Mouse (Mus musculus): ENCODE results near the gene Fkbp2. TPM values are rescaled to one million over a fixed set of nuclear protein-coding genes. Genes with fewer than 3 reads are reported as not detected.

The Fkbp2 gene
- polyA plus RNA-seq, 1 experiment = 28.3 TPM

DNA sequence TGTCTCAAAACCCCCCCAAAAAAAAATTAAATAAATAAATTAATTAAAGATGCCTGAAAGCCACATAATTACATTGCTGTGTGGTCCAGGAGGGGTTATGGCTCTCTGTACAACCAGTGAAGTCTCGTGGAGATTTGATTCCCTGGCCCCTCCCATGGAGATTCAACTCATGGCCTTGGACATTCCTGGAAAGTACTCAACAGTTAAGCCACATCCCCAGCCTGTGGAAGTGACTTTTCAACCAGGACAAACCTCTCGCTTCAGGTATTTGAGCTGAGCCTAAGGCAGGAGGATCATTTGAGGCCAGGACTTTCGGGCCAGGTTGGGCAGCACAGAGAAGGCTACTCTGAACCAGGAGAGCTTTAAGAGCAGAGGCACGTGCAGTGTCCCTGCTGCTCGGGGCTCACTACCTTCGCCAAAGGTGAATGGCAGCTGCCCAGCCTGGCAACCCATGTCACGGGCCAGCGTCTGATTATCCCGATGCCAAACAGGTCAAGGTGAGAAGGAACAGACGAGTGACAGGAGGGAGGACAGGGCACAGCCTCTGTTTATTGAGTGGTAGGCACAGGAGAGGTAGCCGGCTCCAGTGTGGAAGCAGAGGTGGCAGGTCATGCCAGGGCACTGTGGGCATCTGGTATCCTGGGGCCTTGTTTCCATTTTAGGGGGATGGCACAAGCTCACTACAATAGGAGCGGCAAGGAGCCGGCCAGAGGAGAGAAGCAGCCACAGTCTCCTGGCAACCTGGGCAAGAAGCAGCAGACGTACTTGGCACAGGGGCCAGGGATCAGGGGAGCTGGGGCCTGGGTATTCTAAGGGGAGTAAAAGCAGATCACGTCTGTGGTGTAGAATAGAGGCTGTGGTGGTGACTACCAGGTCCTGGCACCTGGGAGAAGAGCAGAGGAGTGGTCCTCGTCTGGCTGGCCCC, 42.5 kb downstream of the Fkbp2 start:
- no peak overlapping the region for H3K4me3 ChIP-seq (ENCODE audit: control insufficient read depth, low read depth, low read length)
- no peak overlapping the region for H3K27ac ChIP-seq (ENCODE audit: control insufficient read depth, insufficient read depth, low read depth, low read length)
- H3K4me1 ChIP-seq (ENCODE audit: control insufficient read depth, insufficient read depth, low read length) = peaks cover 28% of the 10 kb centered on the region
- no peaks in the 10 kb centered on the region for H3K27me3 ChIP-seq (ENCODE audit: control insufficient read depth, insufficient read depth, low read length)
- no peaks in the 10 kb centered on the region for H3K36me3 ChIP-seq (ENCODE audit: control insufficient read depth, insufficient read depth, low read length)
- TF ChIP-seq CTCF (IDR thresholded peaks at IDR 0.05; ENCODE audit: control insufficient read depth, insufficient read depth, insufficient replicate concordance, low read depth, low read length) (no peak), POLR2A (IDR thresholded peaks at IDR 0.05; ENCODE audit: control insufficient read depth, low read depth, low read length) (no peak)

DNA sequence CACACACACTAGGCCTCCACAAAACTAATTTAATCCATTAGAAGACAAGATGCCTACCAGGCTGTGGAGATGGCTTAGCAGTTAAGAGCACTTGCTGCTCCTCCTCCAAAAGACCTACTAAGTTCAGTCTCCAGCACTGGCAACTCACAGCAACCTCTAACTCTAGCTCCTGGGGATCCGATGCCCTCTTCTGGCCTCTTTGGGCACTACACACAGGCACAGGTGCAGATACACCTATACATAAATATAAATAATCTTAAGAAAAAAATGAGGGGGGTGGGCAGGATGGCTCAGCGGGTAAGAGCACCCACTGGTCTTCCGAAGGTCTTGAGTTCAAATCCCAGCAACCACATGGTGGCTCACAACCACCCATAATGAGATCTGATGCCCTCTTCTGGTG, 44.0 kb downstream of the Fkbp2 start:
- TF ChIP-seq POLR2A (IDR thresholded peaks at IDR 0.05; ENCODE audit: control insufficient read depth, low read depth, low read length) (no peak), CTCF (IDR thresholded peaks at IDR 0.05; ENCODE audit: control insufficient read depth, insufficient read depth, insufficient replicate concordance, low read depth, low read length) (peak; percentile 14; the same call in 1 of the 2 replicates)
- H3K27me3 ChIP-seq (ENCODE audit: control insufficient read depth, insufficient read depth, low read length) = no peaks in the 10 kb centered on the region
- H3K4me1 ChIP-seq (ENCODE audit: control insufficient read depth, insufficient read depth, low read length) = peaks cover 27% of the 10 kb centered on the region
- H3K27ac ChIP-seq (ENCODE audit: control insufficient read depth, insufficient read depth, low read depth, low read length) = no peak overlapping the region
- no peaks in the 10 kb centered on the region for H3K36me3 ChIP-seq (ENCODE audit: control insufficient read depth, insufficient read depth, low read length)
- H3K4me3 ChIP-seq (ENCODE audit: control insufficient read depth, low read depth, low read length) = no peak overlapping the region

- TF ChIP-seq CTCF (IDR thresholded peaks at IDR 0.05; ENCODE audit: control insufficient read depth, insufficient read depth, insufficient replicate concordance, low read depth, low read length) = no peak
- TF ChIP-seq POLR2A (IDR thresholded peaks at IDR 0.05; ENCODE audit: control insufficient read depth, low read depth, low read length) = no peak
- H3K36me3 ChIP-seq (ENCODE audit: control insufficient read depth, insufficient read depth, low read length) = no peaks in the 10 kb centered on the region
- H3K27ac ChIP-seq (ENCODE audit: control insufficient read depth, insufficient read depth, low read depth, low read length) = no peak within 1 kb of the TSS
- no peaks in the 10 kb centered on the region for H3K27me3 ChIP-seq (ENCODE audit: control insufficient read depth, insufficient read depth, low read length)
- peak within 1 kb of the TSS; percentile 19 for H3K4me3 ChIP-seq (ENCODE audit: control insufficient read depth, low read depth, low read length)
- H3K4me1 ChIP-seq (ENCODE audit: control insufficient read depth, insufficient read depth, low read length) = peaks cover 25% of the 10 kb centered on the region
Observed at GRCm38 (mm10) chr19:6934195-6934977, 45.9 kb downstream of the Fkbp2 start, which contains the start of gene Kcnk4. Kcnk4 (minus strand) TSS chr19:6934515.

DNA sequence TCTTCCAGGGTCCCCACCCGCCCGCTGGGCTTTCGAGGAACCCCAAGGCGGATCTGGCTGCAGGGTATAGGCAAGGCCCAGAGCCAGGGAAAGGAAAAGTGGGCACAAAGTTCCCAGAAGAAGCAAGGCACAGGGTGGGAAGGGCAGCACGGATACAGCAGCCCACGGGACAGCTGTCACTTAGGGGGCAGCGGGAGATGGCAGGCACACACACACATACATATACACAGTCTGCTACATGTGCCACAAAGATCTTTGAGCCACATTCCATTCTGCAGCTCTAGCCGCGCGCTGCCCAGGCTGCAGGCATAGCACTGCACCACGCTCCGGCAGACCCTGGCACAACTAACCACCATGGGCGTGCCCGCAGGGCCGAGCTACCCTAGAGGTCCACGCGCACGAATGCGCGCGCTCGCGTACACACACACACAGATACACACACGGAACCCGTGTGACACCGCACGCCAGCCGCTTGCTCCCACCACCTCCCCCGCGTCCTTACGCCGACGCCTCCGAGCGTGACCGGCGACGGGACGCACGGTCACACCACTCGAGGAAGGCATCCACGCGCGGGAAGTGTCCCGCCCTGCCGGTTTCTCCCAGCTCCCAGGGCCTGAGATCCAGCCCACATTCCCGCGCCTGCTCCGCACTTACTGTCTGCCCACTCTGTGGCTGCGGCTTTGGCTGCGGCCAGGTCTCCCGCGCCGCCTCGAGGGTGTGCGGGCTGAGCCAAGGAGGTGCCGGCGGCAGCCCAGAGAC, 46.7 kb downstream of the Fkbp2 start:
- peak overlapping the region; percentile 19 for H3K4me3 ChIP-seq (ENCODE audit: control insufficient read depth, low read depth, low read length)
- peaks cover 25% of the 10 kb centered on the region for H3K4me1 ChIP-seq (ENCODE audit: control insufficient read depth, insufficient read depth, low read length)
- H3K27ac ChIP-seq (ENCODE audit: control insufficient read depth, insufficient read depth, low read depth, low read length) = no peak overlapping the region
- no peaks in the 10 kb centered on the region for H3K36me3 ChIP-seq (ENCODE audit: control insufficient read depth, insufficient read depth, low read length)
- TF ChIP-seq POLR2A (IDR thresholded peaks at IDR 0.05; ENCODE audit: control insufficient read depth, low read depth, low read length) (no peak), CTCF (IDR thresholded peaks at IDR 0.05; ENCODE audit: control insufficient read depth, insufficient read depth, insufficient replicate concordance, low read depth, low read length) (no peak)
- no peaks in the 10 kb centered on the region for H3K27me3 ChIP-seq (ENCODE audit: control insufficient read depth, insufficient read depth, low read length)

DNA sequence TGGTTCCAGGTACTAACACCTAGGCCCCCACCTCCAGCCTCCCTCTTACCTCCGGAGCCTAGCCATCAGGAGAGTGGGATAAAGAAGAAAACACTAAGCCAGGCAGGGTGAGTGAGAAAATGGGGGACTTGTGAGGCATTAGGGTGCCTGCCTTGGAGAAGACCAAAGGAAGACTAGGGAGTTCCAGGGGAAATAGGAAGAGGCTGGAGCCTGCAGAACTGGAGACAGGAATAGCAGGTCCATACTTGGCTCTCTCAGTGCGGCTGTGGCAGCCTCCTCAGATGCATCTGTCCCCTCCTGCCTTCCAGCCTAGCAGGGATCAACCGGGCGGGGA, 47.2 kb downstream of the Fkbp2 start:
- no peak overlapping the region for H3K27ac ChIP-seq (ENCODE audit: control insufficient read depth, insufficient read depth, low read depth, low read length)
- TF ChIP-seq POLR2A (IDR thresholded peaks at IDR 0.05; ENCODE audit: control insufficient read depth, low read depth, low read length) = no peak
- peaks cover 25% of the 10 kb centered on the region for H3K4me1 ChIP-seq (ENCODE audit: control insufficient read depth, insufficient read depth, low read length)
- H3K4me3 ChIP-seq (ENCODE audit: control insufficient read depth, low read depth, low read length) = no peak overlapping the region
- H3K27me3 ChIP-seq (ENCODE audit: control insufficient read depth, insufficient read depth, low read length) = no peaks in the 10 kb centered on the region
- no peaks in the 10 kb centered on the region for H3K36me3 ChIP-seq (ENCODE audit: control insufficient read depth, insufficient read depth, low read length)

DNA sequence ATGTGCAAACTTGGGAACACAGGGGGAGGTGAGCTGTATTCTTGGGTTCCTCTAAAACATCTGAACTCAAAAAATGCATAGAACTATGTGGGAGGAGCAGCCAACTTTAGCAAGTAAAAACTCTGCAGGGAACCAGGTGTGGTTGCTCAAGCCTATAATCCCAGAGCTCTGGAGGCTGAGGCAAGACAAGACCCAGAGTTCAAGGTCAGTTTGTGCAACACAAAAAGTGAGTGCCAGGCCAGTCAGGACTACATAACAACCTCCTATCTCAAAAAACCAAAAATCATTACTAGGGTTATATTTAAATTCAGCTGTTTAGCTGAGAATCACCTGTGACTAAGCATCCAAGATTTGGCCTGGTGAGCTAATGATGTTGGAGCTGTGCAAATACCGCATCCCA, 48.3 kb downstream of the Fkbp2 start:
- H3K4me3 ChIP-seq (ENCODE audit: control insufficient read depth, low read depth, low read length) = no peak overlapping the region
- no peaks in the 10 kb centered on the region for H3K36me3 ChIP-seq (ENCODE audit: control insufficient read depth, insufficient read depth, low read length)
- TF ChIP-seq CTCF (IDR thresholded peaks at IDR 0.05; ENCODE audit: control insufficient read depth, insufficient read depth, insufficient replicate concordance, low read depth, low read length) (no peak), POLR2A (IDR thresholded peaks at IDR 0.05; ENCODE audit: control insufficient read depth, low read depth, low read length) (no peak)
- peaks cover 29% of the 10 kb centered on the region for H3K4me1 ChIP-seq (ENCODE audit: control insufficient read depth, insufficient read depth, low read length)
- no peaks in the 10 kb centered on the region for H3K27me3 ChIP-seq (ENCODE audit: control insufficient read depth, insufficient read depth, low read length)
- no peak overlapping the region for H3K27ac ChIP-seq (ENCODE audit: control insufficient read depth, insufficient read depth, low read depth, low read length)

GRCm38 (mm10) chr19:6931002-6931401, 49.3 kb downstream of the Fkbp2 start:
- no peak overlapping the region for H3K4me3 ChIP-seq (ENCODE audit: control insufficient read depth, low read depth, low read length)
- H3K27ac ChIP-seq (ENCODE audit: control insufficient read depth, insufficient read depth, low read depth, low read length) = no peak overlapping the region
- no peak for TF ChIP-seq POLR2A (IDR thresholded peaks at IDR 0.05; ENCODE audit: control insufficient read depth, low read depth, low read length)
- no peak for TF ChIP-seq CTCF (IDR thresholded peaks at IDR 0.05; ENCODE audit: control insufficient read depth, insufficient read depth, insufficient replicate concordance, low read depth, low read length)
- H3K27me3 ChIP-seq (ENCODE audit: control insufficient read depth, insufficient read depth, low read length) = no peaks in the 10 kb centered on the region
- peaks cover 37% of the 10 kb centered on the region for H3K4me1 ChIP-seq (ENCODE audit: control insufficient read depth, insufficient read depth, low read length)
- no peaks in the 10 kb centered on the region for H3K36me3 ChIP-seq (ENCODE audit: control insufficient read depth, insufficient read depth, low read length)

Measured in testis, adult 2 months (tissue).